Mouse (Mus musculus): ENCODE results near the gene Exd2. TPM values are rescaled to one million over a fixed set of nuclear protein-coding genes. Genes with fewer than 3 reads are reported as not detected.
A peak's percentile ranks its signal among the peaks of the same experiment; 100 is the strongest.

The Exd2 gene
- polyA plus RNA-seq, 1 experiment from 2014 or later = 53.4 TPM

GRCm38 (mm10) chr12:80507041-80507745 lies 44.3 kb downstream of the Exd2 start:
- H3K4me3 ChIP-seq = no peak overlapping the region
- 55% methylated on average over 14 of the region's 14 CpGs for WGBS
- no peaks in the 10 kb centered on the region for H3K27me3 ChIP-seq
- no peak overlapping the region for H3K4me2 ChIP-seq
- no peak for ATAC-seq (ENCODE audit: low FRiP score)
- peak overlapping the region; percentile 40; the same call in 1 of the 2 replicates for H3K27ac ChIP-seq
- no peaks in the 10 kb centered on the region for H3K9me3 ChIP-seq
- no peak overlapping the region for H3K9ac ChIP-seq
- peaks cover 8% of the 10 kb centered on the region; the same call in 1 of the 2 replicates for H3K4me1 ChIP-seq (replicated peaks)
- H3K36me3 ChIP-seq = no peaks in the 10 kb centered on the region

GRCm38 (mm10) chr12:80517977-80518376 lies 55.1 kb downstream of the Exd2 start, which contains the start of gene Galnt16:
TSS of gene Galnt16 (plus strand) at chr12:80518277.
- peak within 1 kb of the TSS; percentile 88 for H3K4me2 ChIP-seq
- H3K9ac ChIP-seq = peak within 1 kb of the TSS; percentile 86
- no peaks in the 10 kb centered on the region for H3K9me3 ChIP-seq
- WGBS = 5% methylated on average over 14 of the region's 14 CpGs
- H3K27me3 ChIP-seq = peaks cover 40% of the 10 kb centered on the region
- peak within 1 kb of the TSS; percentile 94 for H3K27ac ChIP-seq
- H3K36me3 ChIP-seq = no peaks in the 10 kb centered on the region
- H3K4me3 ChIP-seq = peak within 1 kb of the TSS; percentile 86
- no peak for ATAC-seq (ENCODE audit: low FRiP score)
- H3K4me1 ChIP-seq (replicated peaks) = peaks cover 37% of the 10 kb centered on the region

- 1% methylated on average over 25 of the region's 25 CpGs for WGBS
- Histone ChIP-seq H3K36me3 (no peaks in the 10 kb centered on the region), H3K9me3 (no peaks in the 10 kb centered on the region), H3K27ac (peak overlapping the region; percentile 94), H3K9ac (peak overlapping the region; percentile 86), H3K4me3 (peak overlapping the region; percentile 86), H3K27me3 (peaks cover 40% of the 10 kb centered on the region), H3K4me1 (replicated peaks) (peaks cover 38% of the 10 kb centered on the region), H3K4me2 (peak overlapping the region; percentile 88)
- peak; percentile 80 for ATAC-seq (ENCODE audit: low FRiP score)
Measured at GRCm38 (mm10) chr12:80518393-80518756, 55.5 kb downstream of the Exd2 start.

- H3K9me3 ChIP-seq = no peaks in the 10 kb centered on the region
- peak overlapping the region; percentile 94 for H3K27ac ChIP-seq
- ATAC-seq (ENCODE audit: low FRiP score) = peak; percentile 86
- peak overlapping the region; percentile 86 for H3K9ac ChIP-seq
- no peaks in the 10 kb centered on the region for H3K36me3 ChIP-seq
- peak overlapping the region; percentile 86 for H3K4me3 ChIP-seq
- H3K4me2 ChIP-seq = peak overlapping the region; percentile 88
- H3K27me3 ChIP-seq = peaks cover 40% of the 10 kb centered on the region
- H3K4me1 ChIP-seq (replicated peaks) = peaks cover 44% of the 10 kb centered on the region
- WGBS = under 1% methylated on average over 83 of the region's 90 CpGs
Measured at GRCm38 (mm10) chr12:80518757-80519620, 56.1 kb downstream of the Exd2 start.

GRCm38 (mm10) chr12:80519621-80520332 lies 56.9 kb downstream of the Exd2 start:
- Histone ChIP-seq H3K9me3 (no peaks in the 10 kb centered on the region), H3K27me3 (peaks cover 37% of the 10 kb centered on the region), H3K4me3 (peak overlapping the region; percentile 86), H3K9ac (peak overlapping the region; percentile 86), H3K4me2 (peak overlapping the region; percentile 88), H3K4me1 (replicated peaks) (peaks cover 49% of the 10 kb centered on the region), H3K27ac (peak overlapping the region; percentile 94), H3K36me3 (no peaks in the 10 kb centered on the region)
- ATAC-seq (ENCODE audit: low FRiP score) = peak; percentile 58
- 1% methylated on average over 43 of the region's 43 CpGs for WGBS

- peaks cover 65% of the 10 kb centered on the region for H3K4me1 ChIP-seq (replicated peaks)
- WGBS = 59% methylated on average over 3 of the region's 3 CpGs
Measured at GRCm38 (mm10) chr12:80522006-80522405, 59.1 kb downstream of the Exd2 start.

GRCm38 (mm10) chr12:80524276-80524921 lies 61.5 kb downstream of the Exd2 start:
- H3K4me1 ChIP-seq (replicated peaks) = peaks cover 70% of the 10 kb centered on the region
- H3K4me3 ChIP-seq = no peak overlapping the region
- H3K4me2 ChIP-seq = no peak overlapping the region
- peaks cover 6% of the 10 kb centered on the region; the same call in 1 of the 2 replicates for H3K27me3 ChIP-seq
- WGBS = 33% methylated on average over 12 of the region's 12 CpGs
- no peaks in the 10 kb centered on the region for H3K9me3 ChIP-seq
- no peak for ATAC-seq (ENCODE audit: low FRiP score)
- H3K27ac ChIP-seq = no peak overlapping the region
- H3K9ac ChIP-seq = no peak overlapping the region
- H3K36me3 ChIP-seq = no peaks in the 10 kb centered on the region

More at GRCm38 (mm10) chr12:80522006-80522405, 59.1 kb downstream of the Exd2 start:
- no peaks in the 10 kb centered on the region for H3K9me3 ChIP-seq
- H3K27me3 ChIP-seq = peaks cover 18% of the 10 kb centered on the region
- no peak overlapping the region for H3K27ac ChIP-seq
- H3K4me3 ChIP-seq = no peak overlapping the region
- no peak for ATAC-seq (ENCODE audit: low FRiP score)
- H3K4me2 ChIP-seq = no peak overlapping the region
- no peak overlapping the region for H3K9ac ChIP-seq
- no peaks in the 10 kb centered on the region for H3K36me3 ChIP-seq

- H3K27me3 ChIP-seq = peaks cover 6% of the 10 kb centered on the region; the same call in 1 of the 2 replicates
- peak overlapping the region; percentile 49 for H3K27ac ChIP-seq
- H3K36me3 ChIP-seq = no peaks in the 10 kb centered on the region
- no peak overlapping the region for H3K4me3 ChIP-seq
- no peaks in the 10 kb centered on the region for H3K9me3 ChIP-seq
- peak overlapping the region; percentile 49; the same call in 1 of the 2 replicates for H3K9ac ChIP-seq
- ATAC-seq (ENCODE audit: low FRiP score) = no peak
- peaks cover 66% of the 10 kb centered on the region for H3K4me1 ChIP-seq (replicated peaks)
- H3K4me2 ChIP-seq = no peak overlapping the region
- WGBS = 7% methylated on average over 7 of the region's 7 CpGs
Measured at GRCm38 (mm10) chr12:80525513-80525912, 62.6 kb downstream of the Exd2 start.

- Histone ChIP-seq H3K9ac (no peak overlapping the region), H3K4me2 (no peak overlapping the region), H3K4me3 (no peak overlapping the region), H3K36me3 (no peaks in the 10 kb centered on the region), H3K9me3 (no peaks in the 10 kb centered on the region), H3K4me1 (replicated peaks) (peaks cover 60% of the 10 kb centered on the region), H3K27ac (no peak overlapping the region), H3K27me3 (no peaks in the 10 kb centered on the region)
- ATAC-seq (ENCODE audit: low FRiP score) = no peak
- WGBS = 83% methylated on average over 2 of the region's 2 CpGs
Measured at GRCm38 (mm10) chr12:80526511-80526910, 63.6 kb downstream of the Exd2 start.

GRCm38 (mm10) chr12:80527727-80528389 lies 65.0 kb downstream of the Exd2 start:
- H3K36me3 ChIP-seq = no peaks in the 10 kb centered on the region
- H3K9ac ChIP-seq = no peak overlapping the region
- no peaks in the 10 kb centered on the region for H3K27me3 ChIP-seq
- peak overlapping the region; percentile 76 for H3K27ac ChIP-seq
- H3K4me2 ChIP-seq = no peak overlapping the region
- ATAC-seq (ENCODE audit: low FRiP score) = peak; percentile 55; the same call in 1 of the 2 replicates
- WGBS = 69% methylated on average over 5 of the region's 5 CpGs
- peaks cover 52% of the 10 kb centered on the region for H3K4me1 ChIP-seq (replicated peaks)
- H3K9me3 ChIP-seq = no peaks in the 10 kb centered on the region
- H3K4me3 ChIP-seq = no peak overlapping the region

- no peak for ATAC-seq (ENCODE audit: low FRiP score)
- Histone ChIP-seq H3K4me2 (no peak overlapping the region), H3K4me1 (replicated peaks) (peaks cover 47% of the 10 kb centered on the region), H3K9ac (no peak overlapping the region), H3K27ac (peak overlapping the region; percentile 55; the same call in 1 of the 2 replicates), H3K27me3 (no peaks in the 10 kb centered on the region), H3K36me3 (no peaks in the 10 kb centered on the region), H3K9me3 (no peaks in the 10 kb centered on the region), H3K4me3 (no peak overlapping the region)
- 72% methylated on average over 2 of the region's 2 CpGs for WGBS
Measured at GRCm38 (mm10) chr12:80530052-80530451, 67.2 kb downstream of the Exd2 start.
